Mouse (Mus musculus) E14TG2a.4 (cell line): Measurements from ENCODE around the gene Wdr44.

ENCODE experiments used
- H3K27me3 ChIP-seq: 2 replicates; pipeline ENCODE4 v1.6.1; 2014; ENCODE audit warnings: low read length, control low read depth; ENCODE audit not compliant: insufficient read depth
- H3K36me3 ChIP-seq: 2 replicates; pipeline ENCODE4 v1.6.1; 2014; ENCODE audit warnings: low read length, control low read depth; ENCODE audit not compliant: insufficient read depth
- H3K4me1 ChIP-seq: replicated peaks from 2 replicates; pipeline ENCODE4 v1.6.1; 2014; ENCODE audit warnings: low read depth, low read length, control low read depth
- H3K4me3 ChIP-seq: replicated peaks from 2 replicates; pipeline ENCODE4 v1.5.1; 2014; ENCODE audit warnings: mild to moderate bottlenecking, low read length
- H3K9me3 ChIP-seq: 2 replicates; pipeline ENCODE4 v1.6.1; 2014; ENCODE audit warnings: low read length, control low read depth
- CTCF ChIP-seq: conservative IDR thresholded peaks from 2 replicates; pipeline ENCODE4 v1.5.1; 2014; ENCODE audit warnings: low read length
- NANOG ChIP-seq: IDR thresholded peaks from 2 replicates; pipeline ENCODE4 v1.6.1; 2014; ENCODE audit warnings: borderline replicate concordance, low read length, mixed read lengths
- POU5F1 ChIP-seq: IDR thresholded peaks from 2 replicates; pipeline ENCODE4 v1.6.1; 2014; ENCODE audit warnings: low read length, borderline replicate concordance

Gene Wdr44

DNA sequence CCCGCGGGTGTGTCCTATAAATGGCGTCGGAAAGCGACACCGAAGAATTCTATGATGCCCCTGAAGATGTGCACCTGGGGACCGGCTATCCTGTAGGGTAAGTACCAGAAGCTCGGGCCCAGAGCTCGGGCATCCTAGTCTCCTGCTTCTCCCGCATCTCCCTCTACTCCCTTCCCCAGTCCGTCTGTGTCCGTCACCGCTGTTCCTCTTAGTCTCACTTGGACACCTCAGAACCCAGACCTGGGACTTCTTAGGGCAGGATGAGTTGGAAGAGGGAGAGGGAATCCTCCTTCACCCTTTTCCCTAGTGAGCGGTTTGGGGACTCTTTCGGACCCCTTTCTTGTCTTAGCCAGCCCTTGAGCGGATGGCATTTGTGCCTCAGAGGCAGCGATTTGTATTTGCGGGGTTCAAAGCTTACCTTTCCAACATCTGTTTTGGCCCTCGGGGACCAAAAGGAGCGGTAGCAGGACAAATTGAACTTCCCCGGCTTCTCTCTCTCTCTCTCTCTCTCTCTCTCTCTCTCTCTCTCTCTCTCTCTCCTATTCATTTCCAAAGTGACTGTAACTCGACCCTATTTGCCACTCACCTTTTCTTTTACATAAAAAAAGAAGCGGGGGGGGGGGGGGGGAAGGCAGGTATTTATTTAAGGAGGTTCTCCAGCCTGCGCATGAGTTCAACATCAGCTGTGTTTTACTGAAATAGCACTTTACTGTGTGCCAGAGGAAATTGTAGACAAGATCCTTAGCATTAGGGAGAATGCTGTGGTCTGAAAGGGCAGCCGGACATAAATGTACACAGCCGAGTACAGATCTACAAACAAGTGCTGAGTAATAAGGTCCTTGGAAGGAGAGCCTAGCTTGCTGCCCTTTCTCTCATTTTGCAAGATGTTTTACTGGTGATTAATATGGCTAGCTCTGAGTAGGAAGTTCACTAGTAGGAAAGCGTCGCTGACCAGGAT lies 871 bp downstream of the Wdr44 start:
- no peaks in the 10 kb centered on the region for H3K9me3 ChIP-seq
- H3K4me1 ChIP-seq: no peaks in the 10 kb centered on the region
- no peaks in the 10 kb centered on the region for H3K27me3 ChIP-seq
- no peak for TF ChIP-seq POU5F1
- no peak for TF ChIP-seq NANOG
- TF ChIP-seq CTCF: no peak
- H3K4me3 ChIP-seq: peak overlapping the region; percentile 85
- H3K36me3 ChIP-seq: no peaks in the 10 kb centered on the region

DNA sequence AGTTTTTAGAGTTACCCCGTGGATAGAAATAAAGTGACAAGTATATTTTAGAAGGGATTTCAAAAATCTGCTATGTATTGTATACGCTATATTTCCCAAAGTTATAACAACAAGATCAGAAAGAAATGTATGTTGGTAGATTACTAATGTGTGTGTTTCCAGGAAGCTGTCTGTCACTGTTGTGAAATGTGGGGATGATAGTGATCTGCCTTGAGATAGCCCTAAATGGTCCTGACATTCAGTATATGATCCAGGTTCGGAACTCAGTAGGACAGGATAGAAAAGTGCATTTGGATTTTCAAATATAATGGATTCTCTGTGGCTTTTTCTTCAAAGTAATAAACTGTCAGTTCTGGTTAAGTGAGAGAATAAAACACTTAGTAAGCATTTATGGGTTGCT lies 1.7 kb downstream of the Wdr44 start:
- H3K4me3 ChIP-seq: peak overlapping the region; percentile 85
- H3K27me3 ChIP-seq: no peaks in the 10 kb centered on the region
- no peaks in the 10 kb centered on the region for H3K36me3 ChIP-seq
- TF ChIP-seq NANOG (no peak), CTCF (no peak), POU5F1 (no peak)
- no peaks in the 10 kb centered on the region for H3K9me3 ChIP-seq
- H3K4me1 ChIP-seq: no peaks in the 10 kb centered on the region

DNA sequence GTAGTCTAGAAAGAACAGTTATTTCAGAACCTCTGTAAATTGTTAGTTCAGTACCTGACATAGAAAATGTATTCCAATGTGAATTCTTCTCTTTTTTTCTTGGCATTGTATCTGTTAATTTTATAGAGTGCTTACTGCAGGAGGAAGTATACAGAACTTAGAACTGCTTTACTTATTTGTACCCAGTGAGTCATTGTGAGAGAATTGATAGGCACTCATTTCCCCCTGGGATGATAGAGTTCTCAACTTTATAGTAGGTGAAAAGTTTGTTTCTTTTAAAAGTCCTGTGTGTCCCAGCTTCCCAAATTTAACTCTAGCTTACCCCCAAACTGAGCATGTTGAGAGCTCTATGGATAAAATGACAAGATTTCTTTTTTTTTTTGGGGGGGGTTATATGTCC lies 2.3 kb downstream of the Wdr44 start:
- Histone ChIP-seq H3K4me3 (no peak overlapping the region), H3K27me3 (no peaks in the 10 kb centered on the region), H3K4me1 (no peaks in the 10 kb centered on the region), H3K36me3 (no peaks in the 10 kb centered on the region), H3K9me3 (no peaks in the 10 kb centered on the region)
- TF ChIP-seq POU5F1 (no peak), NANOG (no peak), CTCF (no peak)

DNA sequence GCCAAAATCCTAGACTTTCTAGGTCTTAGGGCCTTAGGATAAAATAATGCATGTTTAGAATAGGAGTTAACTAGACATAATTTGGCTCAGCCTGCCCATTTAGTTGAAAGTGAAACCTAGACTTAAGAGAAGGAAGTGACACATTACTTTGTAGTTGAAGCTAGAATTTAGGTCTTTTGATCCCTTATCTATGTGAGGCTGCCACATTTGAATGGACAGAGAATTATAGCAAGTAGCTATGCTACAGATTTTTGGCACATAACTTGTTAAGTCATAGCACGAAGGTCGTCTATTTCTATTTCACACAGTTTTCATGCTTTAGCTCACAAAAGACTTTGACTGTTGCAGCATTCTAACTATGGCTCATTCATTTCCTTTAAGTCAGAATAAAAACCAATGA lies 4.5 kb downstream of the Wdr44 start:
- Histone ChIP-seq H3K27me3 (no peaks in the 10 kb centered on the region), H3K36me3 (no peaks in the 10 kb centered on the region), H3K9me3 (no peaks in the 10 kb centered on the region), H3K4me3 (no peak overlapping the region), H3K4me1 (no peaks in the 10 kb centered on the region)
- TF ChIP-seq POU5F1: no peak
- no peak for TF ChIP-seq NANOG
- TF ChIP-seq CTCF: no peak

DNA sequence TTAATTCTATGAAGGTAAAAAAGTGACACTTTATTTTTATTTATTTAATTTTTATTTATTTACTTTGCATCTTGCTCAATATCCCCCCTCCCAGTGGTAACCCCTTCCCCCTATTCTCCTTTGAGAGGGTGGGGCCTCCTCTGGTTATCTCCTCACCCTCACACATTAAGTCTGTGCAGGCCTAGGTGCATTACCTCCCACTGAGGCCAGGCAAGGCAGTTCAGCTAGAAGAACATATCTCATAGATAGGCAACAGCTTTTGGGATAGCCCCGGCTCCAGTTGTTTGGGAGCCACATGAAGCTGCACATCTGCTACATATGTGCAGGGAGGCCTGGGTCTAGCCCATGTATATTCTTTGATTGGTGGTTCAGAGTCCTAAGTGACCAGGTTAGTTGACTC lies 6.2 kb downstream of the Wdr44 start:
- Histone ChIP-seq H3K36me3 (no peaks in the 10 kb centered on the region), H3K4me1 (no peaks in the 10 kb centered on the region), H3K9me3 (no peaks in the 10 kb centered on the region), H3K4me3 (no peak overlapping the region), H3K27me3 (no peaks in the 10 kb centered on the region)
- TF ChIP-seq POU5F1: no peak
- no peak for TF ChIP-seq CTCF
- TF ChIP-seq NANOG: no peak

DNA sequence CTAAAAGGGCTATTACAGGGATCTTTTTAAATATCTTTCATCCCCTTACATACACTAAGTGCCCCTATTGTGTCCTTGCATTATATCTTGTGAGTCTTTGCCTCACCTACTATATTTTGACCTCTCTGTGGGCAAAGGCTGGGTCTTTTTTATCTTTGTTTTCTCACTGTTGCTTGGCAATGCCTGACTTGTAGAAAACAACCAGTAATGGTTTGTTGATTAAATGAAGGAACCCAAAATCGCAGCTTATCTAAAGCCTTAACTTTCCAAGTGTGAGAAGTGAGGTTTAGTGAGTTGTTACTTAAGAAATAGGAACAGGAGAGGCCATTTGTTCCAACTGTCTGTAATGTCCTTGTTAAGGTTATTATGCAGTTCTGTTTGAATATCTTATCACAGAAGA lies 24.4 kb downstream of the Wdr44 start:
- no peaks in the 10 kb centered on the region for H3K4me1 ChIP-seq
- no peaks in the 10 kb centered on the region for H3K36me3 ChIP-seq
- H3K9me3 ChIP-seq: no peaks in the 10 kb centered on the region
- no peak for TF ChIP-seq NANOG
- TF ChIP-seq CTCF: no peak
- TF ChIP-seq POU5F1: no peak
- H3K27me3 ChIP-seq: no peaks in the 10 kb centered on the region
- no peak overlapping the region for H3K4me3 ChIP-seq

DNA sequence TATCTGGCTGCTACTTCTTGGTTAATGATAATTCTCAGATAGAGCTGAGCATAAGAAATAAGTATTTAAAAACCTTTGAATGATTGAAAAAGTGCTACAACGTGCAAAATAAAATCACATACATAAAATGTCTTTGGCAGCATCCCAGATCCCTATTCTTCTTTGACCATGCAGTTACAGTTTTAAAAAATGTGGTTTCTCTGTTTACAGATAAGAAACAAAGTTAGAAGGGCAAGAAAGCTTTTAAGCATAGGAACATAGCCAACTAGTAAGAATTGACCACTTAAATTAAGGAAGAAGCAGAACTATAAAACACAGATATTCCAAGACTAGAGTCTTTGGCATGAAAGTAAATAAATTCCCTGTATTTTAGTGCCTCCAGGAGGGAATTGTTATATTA lies 34.6 kb downstream of the Wdr44 start:
- no peak overlapping the region for H3K4me3 ChIP-seq
- TF ChIP-seq NANOG: no peak
- no peak for TF ChIP-seq POU5F1
- no peak for TF ChIP-seq CTCF
- H3K27me3 ChIP-seq: no peaks in the 10 kb centered on the region
- no peaks in the 10 kb centered on the region for H3K36me3 ChIP-seq
- no peaks in the 10 kb centered on the region for H3K9me3 ChIP-seq
- no peaks in the 10 kb centered on the region for H3K4me1 ChIP-seq

DNA sequence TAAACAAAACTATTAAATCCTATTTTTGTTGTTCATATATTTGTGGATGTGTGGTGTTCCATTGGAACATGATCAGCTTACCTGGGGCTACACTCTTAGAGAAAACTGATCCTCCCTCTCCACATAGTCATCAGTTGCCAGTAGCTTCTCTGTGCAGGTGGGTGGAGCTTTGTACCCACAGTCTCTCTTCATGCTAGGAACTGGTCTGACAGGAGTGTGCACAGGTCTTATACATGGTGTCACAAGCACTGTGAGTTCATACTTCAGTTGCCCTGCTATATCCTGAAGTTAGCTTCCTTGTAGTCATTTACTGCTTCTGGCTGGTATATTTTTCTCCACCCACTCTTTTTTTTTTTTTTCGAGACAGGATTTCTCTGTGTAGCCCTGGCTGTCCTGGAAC lies 61.8 kb downstream of the Wdr44 start:
- no peak for TF ChIP-seq CTCF
- TF ChIP-seq NANOG: no peak
- no peaks in the 10 kb centered on the region for H3K36me3 ChIP-seq
- no peaks in the 10 kb centered on the region for H3K27me3 ChIP-seq

More for the DNA sequence above, 61.8 kb downstream of the Wdr44 start:
- Histone ChIP-seq H3K4me3 (no peak overlapping the region), H3K4me1 (no peaks in the 10 kb centered on the region), H3K9me3 (no peaks in the 10 kb centered on the region)
